Mouse (Mus musculus): Measurements from ENCODE around the gene Hoxc6. TPM values are rescaled to one million over a fixed set of nuclear protein-coding genes. Genes with fewer than 3 reads are reported as not detected.

Hoxc6 gene
- polyA plus RNA-seq, 1 experiment from 2014 or later, result 0.14 TPM

- Histone ChIP-seq H3K9ac (no peak overlapping the region), H3K36me3 (no peaks in the 10 kb centered on the region), H3K4me2 (no peak overlapping the region), H3K9me3 (replicated peaks) (no peaks in the 10 kb centered on the region), H3K27ac (no peak overlapping the region), H3K27me3 (peaks cover 97% of the 10 kb centered on the region), H3K4me1 (replicated peaks) (0 out of 2 replicates have a peak, but pooled peaks cover 2% of the 10 kb centered on the region), H3K4me3 (replicated peaks) (no peak overlapping the region)
- 2% methylated on average over 13 of the region's 13 CpGs for WGBS (ENCODE audit: insufficient replicate concordance)
- no peak for ATAC-seq (ENCODE audit: low read depth)
- DNase-seq, result no peak
These were observed 35.6 kb upstream of the Hoxc6 start for GRCm38 (mm10) chr15:102962492-102962891.

GRCm38 (mm10) chr15:102963259-102963658, 34.8 kb upstream of the Hoxc6 start:
- H3K4me2 ChIP-seq, result no peak overlapping the region
- no peak for DNase-seq
- no peak for ATAC-seq (ENCODE audit: low read depth)

GRCm38 (mm10) chr15:102963671-102964640, 34.1 kb upstream of the Hoxc6 start:
- no peak overlapping the region for H3K4me2 ChIP-seq
- no peak for DNase-seq

More at GRCm38 (mm10) chr15:102963259-102963658, 34.8 kb upstream of the Hoxc6 start:
- 0 out of 2 replicates have a peak, but pooled peaks cover 2% of the 10 kb centered on the region for H3K4me1 ChIP-seq (replicated peaks)
- no peaks in the 10 kb centered on the region for H3K36me3 ChIP-seq
- no peak overlapping the region for H3K27ac ChIP-seq
- no peaks in the 10 kb centered on the region for H3K9me3 ChIP-seq (replicated peaks)
- peaks cover 96% of the 10 kb centered on the region for H3K27me3 ChIP-seq
- no peak overlapping the region for H3K9ac ChIP-seq
- WGBS (ENCODE audit: insufficient replicate concordance), result 4% methylated on average over 8 of the region's 8 CpGs
- no peak overlapping the region for H3K4me3 ChIP-seq (replicated peaks)

GRCm38 (mm10) chr15:102965003-102965891, 32.8 kb upstream of the Hoxc6 start:
- Histone ChIP-seq H3K36me3 (no peaks in the 10 kb centered on the region), H3K4me2 (no peak overlapping the region), H3K4me3 (replicated peaks) (no peak overlapping the region), H3K9me3 (replicated peaks) (no peaks in the 10 kb centered on the region), H3K27me3 (peaks cover 98% of the 10 kb centered on the region), H3K27ac (no peak overlapping the region), H3K4me1 (replicated peaks) (0 out of 2 replicates have a peak, but pooled peaks cover 2% of the 10 kb centered on the region), H3K9ac (no peak overlapping the region)
- DNase-seq, result no peak
- WGBS (ENCODE audit: insufficient replicate concordance), result 5% methylated on average over 26 of the region's 26 CpGs
- no peak for ATAC-seq (ENCODE audit: low read depth)

More at GRCm38 (mm10) chr15:102963671-102964640, 34.1 kb upstream of the Hoxc6 start:
- Histone ChIP-seq H3K27ac (no peak overlapping the region), H3K9me3 (replicated peaks) (no peaks in the 10 kb centered on the region), H3K9ac (no peak overlapping the region), H3K4me3 (replicated peaks) (no peak overlapping the region), H3K27me3 (peaks cover 96% of the 10 kb centered on the region), H3K36me3 (no peaks in the 10 kb centered on the region), H3K4me1 (replicated peaks) (0 out of 2 replicates have a peak, but pooled peaks cover 2% of the 10 kb centered on the region)
- no peak for ATAC-seq (ENCODE audit: low read depth)
- 2% methylated on average over 28 of the region's 28 CpGs for WGBS (ENCODE audit: insufficient replicate concordance)

GRCm38 (mm10) chr15:102965892-102966775, 31.9 kb upstream of the Hoxc6 start:
- WGBS (ENCODE audit: insufficient replicate concordance), result 4% methylated on average over 28 of the region's 30 CpGs
- H3K36me3 ChIP-seq, result no peaks in the 10 kb centered on the region
- H3K4me2 ChIP-seq, result no peak overlapping the region
- no peak for ATAC-seq (ENCODE audit: low read depth)
- H3K4me1 ChIP-seq (replicated peaks), result 0 out of 2 replicates have a peak, but pooled peaks cover 2% of the 10 kb centered on the region
- H3K27ac ChIP-seq, result no peak overlapping the region
- no peak overlapping the region for H3K9ac ChIP-seq
- peak; percentile 23 for DNase-seq
- H3K4me3 ChIP-seq (replicated peaks), result no peak overlapping the region
- no peaks in the 10 kb centered on the region for H3K9me3 ChIP-seq (replicated peaks)
- H3K27me3 ChIP-seq, result peaks cover 98% of the 10 kb centered on the region

- WGBS (ENCODE audit: insufficient replicate concordance), result 4% methylated on average over 27 of the region's 27 CpGs
- H3K4me3 ChIP-seq (replicated peaks), result no peak within 1 kb of the TSS
- no peak for ATAC-seq (ENCODE audit: low read depth)
These were observed 31.2 kb upstream of the Hoxc6 start, which contains the start of gene Hoxc10 for GRCm38 (mm10) chr15:102966776-102967311. Gene Hoxc10 (plus strand): TSS chr15:102966796.

GRCm38 (mm10) chr15:102967312-102967510, 30.8 kb upstream of the Hoxc6 start, which contains the start of gene Hoxc5:
Gene Hoxc5 (plus strand): TSS chr15:102967443.
- Histone ChIP-seq H3K4me1 (replicated peaks) (0 out of 2 replicates have a peak, but pooled peaks cover 2% of the 10 kb centered on the region), H3K9ac (no peak within 1 kb of the TSS), H3K9me3 (replicated peaks) (no peaks in the 10 kb centered on the region), H3K4me3 (replicated peaks) (no peak within 1 kb of the TSS), H3K4me2 (no peak within 1 kb of the TSS), H3K27me3 (peaks cover 99% of the 10 kb centered on the region), H3K27ac (no peak within 1 kb of the TSS), H3K36me3 (no peaks in the 10 kb centered on the region)
- 4% methylated on average over 12 of the region's 12 CpGs for WGBS (ENCODE audit: insufficient replicate concordance)
- DNase-seq, result no peak
- no peak for ATAC-seq (ENCODE audit: low read depth)

More at GRCm38 (mm10) chr15:102966776-102967311, 31.2 kb upstream of the Hoxc6 start, which contains the start of gene Hoxc10:
- no peak within 1 kb of the TSS for H3K27ac ChIP-seq
- 0 out of 2 replicates have a peak, but pooled peaks cover 2% of the 10 kb centered on the region for H3K4me1 ChIP-seq (replicated peaks)
- no peaks in the 10 kb centered on the region for H3K36me3 ChIP-seq
- no peaks in the 10 kb centered on the region for H3K9me3 ChIP-seq (replicated peaks)
- no peak within 1 kb of the TSS for H3K9ac ChIP-seq
- H3K27me3 ChIP-seq, result peaks cover 98% of the 10 kb centered on the region
- DNase-seq, result no peak
- H3K4me2 ChIP-seq, result no peak within 1 kb of the TSS

GRCm38 (mm10) chr15:102967511-102968397, 30.3 kb upstream of the Hoxc6 start:
- no peak overlapping the region for H3K27ac ChIP-seq
- no peaks in the 10 kb centered on the region for H3K9me3 ChIP-seq (replicated peaks)
- H3K4me2 ChIP-seq, result no peak overlapping the region
- H3K4me3 ChIP-seq (replicated peaks), result no peak overlapping the region
- no peaks in the 10 kb centered on the region for H3K36me3 ChIP-seq
- no peak overlapping the region for H3K9ac ChIP-seq
- WGBS (ENCODE audit: insufficient replicate concordance), result 3% methylated on average over 34 of the region's 34 CpGs
- H3K27me3 ChIP-seq, result peaks cover 99% of the 10 kb centered on the region
- no peak for DNase-seq
- H3K4me1 ChIP-seq (replicated peaks), result 0 out of 2 replicates have a peak, but pooled peaks cover 2% of the 10 kb centered on the region
- ATAC-seq (ENCODE audit: low read depth), result no peak

GRCm38 (mm10) chr15:102969296-102969695, 28.8 kb upstream of the Hoxc6 start:
- Histone ChIP-seq H3K9ac (no peak overlapping the region), H3K27me3 (peaks cover 99% of the 10 kb centered on the region), H3K4me2 (no peak overlapping the region), H3K36me3 (no peaks in the 10 kb centered on the region), H3K4me1 (replicated peaks) (0 out of 2 replicates have a peak, but pooled peaks cover 2% of the 10 kb centered on the region), H3K27ac (no peak overlapping the region), H3K9me3 (replicated peaks) (no peaks in the 10 kb centered on the region), H3K4me3 (replicated peaks) (no peak overlapping the region)
- 18% methylated on average over 1 of the region's 1 CpGs for WGBS (ENCODE audit: insufficient replicate concordance)
- ATAC-seq (ENCODE audit: low read depth) (no peak), DNase-seq (no peak)

All from liver, embryonic 13.5 days (tissue).